Mouse (Mus musculus) spleen, adult 2 months (tissue): ENCODE results near the gene Zfp575. TPM values are rescaled to one million over a fixed set of nuclear protein-coding genes. Genes with fewer than 3 reads are reported as not detected.

Experiments used
- DNase-seq, 2 experiments: peaks; one replicate each; pipeline versions ENCODE4 v3.0.0 to v3.0.0-alpha.2; 2012 to 2021; ENCODE audit warnings: low spot score in 2 of 2, low read depth in 1 of 2
- H3K27ac ChIP-seq: fragments of 200-500 bp; 2 replicates; pipeline ENCODE4 v1.5.1; 2012; ENCODE audit warnings: low read length, inconsistent platforms; ENCODE audit not compliant: insufficient read depth
- H3K27me3 ChIP-seq: fragments of 200-500 bp; 2 replicates; pipeline ENCODE4 v1.6.1; 2012; ENCODE audit warnings: mild to moderate bottlenecking, moderate library complexity, low read length, inconsistent platforms; ENCODE audit not compliant: control insufficient read depth, insufficient read depth
- H3K36me3 ChIP-seq: fragments of 200-500 bp; 2 replicates; pipeline ENCODE4 v1.6.1; 2012; ENCODE audit warnings: mild to moderate bottlenecking, low read length, inconsistent platforms; ENCODE audit not compliant: control insufficient read depth, insufficient read depth
- H3K4me1 ChIP-seq: fragments of 200-500 bp; 2 replicates; pipeline ENCODE4 v1.6.1; 2011; ENCODE audit warnings: inconsistent platforms; ENCODE audit not compliant: control insufficient read depth, insufficient read depth, insufficient read length
- H3K4me3 ChIP-seq: fragments of 200-500 bp; 2 replicates; pipeline ENCODE4 v1.5.1; 2011; ENCODE audit warnings: mild to moderate bottlenecking, inconsistent platforms; ENCODE audit not compliant: insufficient read depth, insufficient read length; ENCODE audit errors: extremely low read depth
- CTCF ChIP-seq: fragments of 200-500 bp; IDR thresholded peaks from 2 replicates; pipeline ENCODE4 v1.5.1; 2011; ENCODE audit warnings: mild to moderate bottlenecking, inconsistent platforms; ENCODE audit not compliant: insufficient read depth, insufficient read length, insufficient replicate concordance; ENCODE audit errors: extremely low read depth
- POLR2A ChIP-seq: fragments of 200-500 bp; IDR thresholded peaks from 2 replicates; pipeline ENCODE4 v1.6.1; 2011; ENCODE audit warnings: low read depth, low read length, inconsistent platforms
- WGBS: fragments of 180-500 bp; shearing (Covaris S2); methylation state at CpG from one replicate; pipeline ENCODE4 v1.1.7; 2018; 5-methylcytosine and 5-hydroxymethylcytosine counted together
- polyA plus RNA-seq: library from polyadenylated mRNA; depleted of rRNA; stranded (reverse); fragments of >200 nt; gene quantifications from 2 replicates; pipeline ENCODE4 v1.2.3, GENCODE M21; 2012; rRNA removed

Gene Zfp575
- polyA plus RNA-seq, 1 experiment = 0.29 TPM

GRCm38 (mm10) chr7:24538154-24538553 is 49.3 kb downstream of the Zfp575 start:
- no peak for DNase-seq
- Histone ChIP-seq H3K4me3 (no peak overlapping the region), H3K27ac (no peak overlapping the region), H3K36me3 (peaks cover 19% of the 10 kb centered on the region), H3K4me1 (no peaks in the 10 kb centered on the region), H3K27me3 (no peaks in the 10 kb centered on the region)
- 64% methylated on average over 5 of the region's 5 CpGs for WGBS
- TF ChIP-seq CTCF (no peak), POLR2A (no peak)

- no peaks in the 10 kb centered on the region for H3K27me3 ChIP-seq
- TF ChIP-seq POLR2A (no peak), CTCF (no peak)
- H3K4me3 ChIP-seq = no peak overlapping the region
- H3K27ac ChIP-seq = no peak overlapping the region
- no peak for DNase-seq
- H3K4me1 ChIP-seq = no peaks in the 10 kb centered on the region
- H3K36me3 ChIP-seq = peaks cover 20% of the 10 kb centered on the region
- 84% methylated on average over 5 of the region's 5 CpGs for WGBS
Measured at GRCm38 (mm10) chr7:24537591-24537990, 49.9 kb downstream of the Zfp575 start.

- Histone ChIP-seq H3K27ac (no peak overlapping the region), H3K4me3 (no peak overlapping the region), H3K36me3 (peaks cover 20% of the 10 kb centered on the region), H3K4me1 (no peaks in the 10 kb centered on the region), H3K27me3 (no peaks in the 10 kb centered on the region)
- no peak for TF ChIP-seq CTCF
- no peak for TF ChIP-seq POLR2A
- 89% methylated on average over 4 of the region's 4 CpGs for whole genome bisulfite sequencing
- DNase-seq = no peak
Measured at GRCm38 (mm10) chr7:24537081-24537480, 50.4 kb downstream of the Zfp575 start.

- H3K27ac ChIP-seq = no peak overlapping the region
- no peak for DNase-seq
- no peak for TF ChIP-seq CTCF
- TF ChIP-seq POLR2A = no peak
- H3K36me3 ChIP-seq = peaks cover 20% of the 10 kb centered on the region
- no peaks in the 10 kb centered on the region for H3K27me3 ChIP-seq
- WGBS = 94% methylated on average over 19 of the region's 19 CpGs
- no peaks in the 10 kb centered on the region for H3K4me1 ChIP-seq
- H3K4me3 ChIP-seq = no peak overlapping the region
Measured at GRCm38 (mm10) chr7:24534301-24534700, 53.1 kb downstream of the Zfp575 start.

Other genes starting within 250 kb of the Zfp575 start
- not detected in 2 replicates for gene Lypd5, start 238.4 kb downstream of the Zfp575 start, polyA plus RNA-seq
- gene Kcnn4, start 217.4 kb downstream of the Zfp575 start, polyA plus RNA-seq = 102 and 133 TPM in 2 replicates
- 55.7 and 83.3 TPM in 2 replicates for gene Smg9, start 188.0 kb downstream of the Zfp575 start, polyA plus RNA-seq
- gene Irgc1, start 135.3 kb downstream of the Zfp575 start, polyA plus RNA-seq = 6.5 and 19.9 TPM in 2 replicates
- 51.2 and 58.6 TPM in 2 replicates for gene Plaur, start 125.2 kb downstream of the Zfp575 start, polyA plus RNA-seq
- gene Cadm4, start 105.6 kb downstream of the Zfp575 start, polyA plus RNA-seq = 33.1 and 34.5 TPM in 2 replicates
- gene Zfp428, start 80.6 kb downstream of the Zfp575 start, polyA plus RNA-seq = 4.0 and 5.9 TPM in 2 replicates
- not detected in 2 replicates for gene AC161166.1, start 75.2 kb downstream of the Zfp575 start, polyA plus RNA-seq
- 11.2 and 13.1 TPM in 2 replicates for gene Irgq, start 57.0 kb downstream of the Zfp575 start, polyA plus RNA-seq
- 0.23 and 0.36 TPM in 2 replicates for gene Pinlyp, start 41.5 kb downstream of the Zfp575 start, polyA plus RNA-seq
- 52.3 and 56.2 TPM in 2 replicates for gene Xrcc1, start 41.4 kb downstream of the Zfp575 start, polyA plus RNA-seq
- gene Ethe1, start 98 bp downstream of the Zfp575 start, polyA plus RNA-seq = 23.2 and 27.3 TPM in 2 replicates
- gene Phldb3, start 23.1 kb upstream of the Zfp575 start, polyA plus RNA-seq = 5.2 and 7.6 TPM in 2 replicates
- not detected in 2 replicates for gene Lypd3, start 48.9 kb upstream of the Zfp575 start, polyA plus RNA-seq
- gene Tex101, start 89.0 kb upstream of the Zfp575 start, polyA plus RNA-seq = not detected in 2 replicates
- not detected in 2 replicates for gene BC049730, start 121.6 kb upstream of the Zfp575 start, polyA plus RNA-seq
- gene Gm4763, start 139.3 kb upstream of the Zfp575 start, polyA plus RNA-seq = not detected in 2 replicates
- 6.9 and 8.8 TPM in 2 replicates for gene Cd177, start 172.7 kb upstream of the Zfp575 start, polyA plus RNA-seq
- 0.41 and 0.49 TPM in 2 replicates for gene Ceacam10, start 189.6 kb upstream of the Zfp575 start, polyA plus RNA-seq